Mouse (Mus musculus): Measurements from ENCODE around the gene Sorl1. TPM values are rescaled to one million over a fixed set of nuclear protein-coding genes. Genes with fewer than 3 reads are reported as not detected.

Sorl1 gene
- polyA plus RNA-seq, 1 experiment from 2014 or later = 7.6 TPM

- WGBS = 80% methylated on average over 13 of the region's 13 CpGs
- Histone ChIP-seq H3K4me1 (replicated peaks; ENCODE audit: control insufficient read depth, insufficient read depth, low read length) (no peaks in the 10 kb centered on the region), H3K27me3 (ENCODE audit: control insufficient read depth, insufficient read depth, low read length) (no peaks in the 10 kb centered on the region), H3K4me3 (ENCODE audit: low read depth, low read length) (no peak overlapping the region), H3K9ac (ENCODE audit: low read depth, low read length) (no peak overlapping the region), H3K9me3 (ENCODE audit: control insufficient read depth, low read length) (no peaks in the 10 kb centered on the region), H3K36me3 (ENCODE audit: control insufficient read depth, insufficient read depth, low read length) (no peaks in the 10 kb centered on the region), H3K27ac (ENCODE audit: low read depth, low read length) (no peak overlapping the region), H3K4me2 (replicated peaks; ENCODE audit: low read depth, low read length) (no peak overlapping the region)
- ATAC-seq (ENCODE audit: low FRiP score) (no peak), DNase-seq (ENCODE audit: low spot score) (no peak)
These were observed 7.0 kb upstream of the Sorl1 start for GRCm38 (mm10) chr9:42130793-42131760.

DNA sequence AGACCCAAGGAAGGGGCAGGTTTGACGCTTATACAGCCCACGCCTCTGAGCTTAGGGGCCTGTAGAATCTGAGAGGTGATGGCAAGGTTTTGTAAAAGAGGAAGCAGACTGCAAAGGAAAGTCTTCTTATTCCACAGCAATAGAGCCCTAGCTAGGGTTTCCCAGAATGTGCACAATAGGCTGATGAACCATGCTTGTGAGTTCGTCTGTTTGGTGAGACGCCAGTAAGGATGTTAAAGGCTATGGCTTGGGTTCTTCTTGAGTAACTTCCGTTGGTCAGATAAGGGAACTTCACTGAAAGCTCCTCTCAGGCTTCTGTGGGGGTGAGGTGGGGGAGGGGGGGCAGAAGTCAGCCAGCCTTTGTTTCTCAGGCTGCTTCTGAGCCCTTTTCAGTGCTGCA is 3.9 kb upstream of the Sorl1 start:
- no peak for DNase-seq (ENCODE audit: low spot score)
- Histone ChIP-seq H3K4me1 (replicated peaks; ENCODE audit: control insufficient read depth, insufficient read depth, low read length) (no peaks in the 10 kb centered on the region; the same call in 1 of the 2 replicates), H3K4me2 (replicated peaks; ENCODE audit: low read depth, low read length) (no peak overlapping the region), H3K27ac (ENCODE audit: low read depth, low read length) (no peak overlapping the region), H3K9me3 (ENCODE audit: control insufficient read depth, low read length) (no peaks in the 10 kb centered on the region), H3K9ac (ENCODE audit: low read depth, low read length) (no peak overlapping the region), H3K4me3 (ENCODE audit: low read depth, low read length) (no peak overlapping the region), H3K36me3 (ENCODE audit: control insufficient read depth, insufficient read depth, low read length) (no peaks in the 10 kb centered on the region), H3K27me3 (ENCODE audit: control insufficient read depth, insufficient read depth, low read length) (peaks cover 7% of the 10 kb centered on the region)
- WGBS = 67% methylated on average over 5 of the region's 5 CpGs
- ATAC-seq (ENCODE audit: low FRiP score) = no peak

DNA sequence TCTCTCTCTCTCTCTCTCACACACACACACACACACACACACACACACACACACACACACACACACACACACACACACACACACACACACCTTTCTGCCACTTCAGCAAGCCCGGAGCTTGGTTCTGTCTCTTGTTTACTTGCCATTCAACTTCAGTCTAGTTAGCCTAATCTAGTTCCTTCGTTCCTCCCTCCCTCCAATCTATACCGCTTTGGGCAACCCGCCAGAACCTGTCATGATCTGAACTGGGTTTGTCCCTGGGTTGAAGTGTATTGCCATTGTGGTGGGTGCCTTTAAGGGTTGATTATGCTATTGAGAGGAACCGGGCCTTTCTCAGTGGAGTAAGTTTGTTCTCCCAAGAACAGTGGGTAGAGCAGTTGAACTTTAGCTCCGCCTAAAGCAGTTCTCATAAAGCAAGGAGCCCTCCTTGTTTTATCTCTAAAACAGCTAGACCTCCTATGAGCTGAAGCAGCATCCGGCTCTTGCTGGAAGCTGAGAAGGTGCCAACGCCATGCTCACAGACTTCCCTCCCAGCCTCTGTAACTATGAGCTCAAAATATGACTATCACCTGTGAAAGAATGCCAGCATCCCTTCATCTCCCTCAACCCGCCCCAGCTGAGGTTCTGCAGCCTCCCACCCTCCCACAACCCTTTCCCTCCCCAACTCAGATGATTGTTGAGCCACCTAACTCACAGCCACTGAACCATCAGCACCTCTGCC is 1.3 kb upstream of the Sorl1 start:
- no peak for ATAC-seq (ENCODE audit: low FRiP score)
- DNase-seq (ENCODE audit: low spot score) = no peak
- Histone ChIP-seq H3K4me1 (replicated peaks; ENCODE audit: control insufficient read depth, insufficient read depth, low read length) (no peaks in the 10 kb centered on the region; the same call in 1 of the 2 replicates), H3K4me2 (replicated peaks; ENCODE audit: low read depth, low read length) (no peak overlapping the region), H3K9ac (ENCODE audit: low read depth, low read length) (no peak overlapping the region), H3K27ac (ENCODE audit: low read depth, low read length) (no peak overlapping the region), H3K9me3 (ENCODE audit: control insufficient read depth, low read length) (no peaks in the 10 kb centered on the region), H3K4me3 (ENCODE audit: low read depth, low read length) (no peak overlapping the region), H3K36me3 (ENCODE audit: control insufficient read depth, insufficient read depth, low read length) (no peaks in the 10 kb centered on the region), H3K27me3 (ENCODE audit: control insufficient read depth, insufficient read depth, low read length) (peaks cover 7% of the 10 kb centered on the region)
- WGBS = 93% methylated on average over 9 of the region's 9 CpGs

- Histone ChIP-seq H3K36me3 (ENCODE audit: control insufficient read depth, insufficient read depth, low read length) (no peaks in the 10 kb centered on the region), H3K27me3 (ENCODE audit: control insufficient read depth, insufficient read depth, low read length) (peaks cover 7% of the 10 kb centered on the region), H3K4me2 (replicated peaks; ENCODE audit: low read depth, low read length) (peak overlapping the region; percentile 99), H3K9me3 (ENCODE audit: control insufficient read depth, low read length) (no peaks in the 10 kb centered on the region), H3K9ac (ENCODE audit: low read depth, low read length) (peak overlapping the region; percentile 85), H3K4me1 (replicated peaks; ENCODE audit: control insufficient read depth, insufficient read depth, low read length) (no peaks in the 10 kb centered on the region; the same call in 1 of the 2 replicates), H3K4me3 (ENCODE audit: low read depth, low read length) (peak overlapping the region; percentile 71), H3K27ac (ENCODE audit: low read depth, low read length) (no peak overlapping the region)
- ATAC-seq (ENCODE audit: low FRiP score) (no peak), DNase-seq (ENCODE audit: low spot score) (peak; percentile 30)
- WGBS = 31% methylated on average over 11 of the region's 11 CpGs
These were observed 893 bp downstream of the Sorl1 start for GRCm38 (mm10) chr9:42123204-42123603.

DNA sequence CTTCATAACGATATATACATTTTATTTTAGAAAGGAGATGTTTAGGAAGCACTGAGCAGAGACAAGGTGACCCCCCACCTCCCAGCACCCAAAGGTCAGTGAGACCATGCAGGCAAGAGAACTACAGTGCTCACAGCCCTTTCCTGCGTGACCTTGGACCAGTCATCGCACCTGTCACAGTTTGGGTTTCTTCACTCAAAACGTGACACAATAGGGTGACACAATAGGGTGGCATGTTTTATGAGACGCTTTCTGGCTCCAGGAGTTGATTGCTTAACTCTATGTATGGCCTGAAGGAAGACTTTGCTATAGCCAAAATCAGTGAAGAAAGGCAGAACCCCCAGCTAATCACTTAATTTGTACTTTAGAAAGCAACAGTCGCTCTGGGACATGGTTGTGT is 1.7 kb downstream of the Sorl1 start:
- H3K4me2 ChIP-seq (replicated peaks; ENCODE audit: low read depth, low read length) = peak overlapping the region; percentile 18; the same call in 1 of the 2 replicates
- peaks cover 7% of the 10 kb centered on the region for H3K27me3 ChIP-seq (ENCODE audit: control insufficient read depth, insufficient read depth, low read length)

DNA sequence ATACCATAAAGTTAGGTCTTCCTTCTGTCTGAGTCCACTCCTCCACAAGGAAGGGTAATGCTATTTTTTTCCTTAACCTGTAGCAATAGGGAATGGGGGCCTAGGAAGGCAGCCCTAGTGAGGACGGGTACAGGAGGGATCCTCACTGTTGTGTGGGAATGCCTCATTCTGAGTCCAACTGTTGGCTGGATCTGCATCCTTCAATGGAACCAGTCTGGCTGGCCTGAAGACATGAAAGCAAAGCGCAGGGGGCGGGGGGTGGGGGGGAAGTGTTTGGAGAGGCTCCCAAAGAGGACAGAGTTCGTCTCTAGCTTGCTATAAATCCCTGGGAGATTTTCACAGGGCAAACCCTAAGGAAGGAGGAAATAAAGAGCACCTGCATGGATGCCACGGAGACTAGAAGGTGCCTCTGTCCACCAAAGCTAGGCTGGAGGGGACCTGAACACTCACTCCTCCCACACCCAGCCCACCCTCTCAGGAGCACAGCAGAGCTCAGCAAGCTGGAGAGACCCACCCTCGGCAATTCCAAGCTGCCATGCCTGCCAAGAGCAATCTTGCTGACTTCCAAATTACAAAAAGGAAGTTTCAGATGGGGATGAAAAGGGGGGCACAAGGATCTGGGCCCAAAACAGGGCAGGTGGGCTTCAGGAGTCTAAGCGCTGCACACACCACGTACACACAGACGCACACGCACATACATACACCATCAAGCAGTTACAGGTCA is 2.3 kb downstream of the Sorl1 start:
- Histone ChIP-seq H3K9ac (ENCODE audit: low read depth, low read length) (no peak overlapping the region), H3K4me3 (ENCODE audit: low read depth, low read length) (no peak overlapping the region), H3K9me3 (ENCODE audit: control insufficient read depth, low read length) (no peaks in the 10 kb centered on the region), H3K4me1 (replicated peaks; ENCODE audit: control insufficient read depth, insufficient read depth, low read length) (no peaks in the 10 kb centered on the region; the same call in 1 of the 2 replicates), H3K4me2 (replicated peaks; ENCODE audit: low read depth, low read length) (no peak overlapping the region), H3K27me3 (ENCODE audit: control insufficient read depth, insufficient read depth, low read length) (peaks cover 7% of the 10 kb centered on the region), H3K36me3 (ENCODE audit: control insufficient read depth, insufficient read depth, low read length) (no peaks in the 10 kb centered on the region), H3K27ac (ENCODE audit: low read depth, low read length) (no peak overlapping the region)
- ATAC-seq (ENCODE audit: low FRiP score) (no peak), DNase-seq (ENCODE audit: low spot score) (no peak)
- 81% methylated on average over 10 of the region's 10 CpGs for WGBS

More for the DNA sequence above, 1.7 kb downstream of the Sorl1 start:
- Histone ChIP-seq H3K27ac (ENCODE audit: low read depth, low read length) (no peak overlapping the region), H3K9me3 (ENCODE audit: control insufficient read depth, low read length) (no peaks in the 10 kb centered on the region), H3K4me1 (replicated peaks; ENCODE audit: control insufficient read depth, insufficient read depth, low read length) (no peaks in the 10 kb centered on the region; the same call in 1 of the 2 replicates), H3K9ac (ENCODE audit: low read depth, low read length) (no peak overlapping the region), H3K36me3 (ENCODE audit: control insufficient read depth, insufficient read depth, low read length) (no peaks in the 10 kb centered on the region), H3K4me3 (ENCODE audit: low read depth, low read length) (no peak overlapping the region)
- WGBS = 90% methylated on average over 6 of the region's 6 CpGs
- DNase-seq (ENCODE audit: low spot score) = no peak
- ATAC-seq (ENCODE audit: low FRiP score) = no peak

- Histone ChIP-seq H3K27ac (ENCODE audit: low read depth, low read length) (peak overlapping the region; percentile 61), H3K9me3 (ENCODE audit: control insufficient read depth, low read length) (no peaks in the 10 kb centered on the region), H3K4me1 (replicated peaks; ENCODE audit: control insufficient read depth, insufficient read depth, low read length) (no peaks in the 10 kb centered on the region), H3K9ac (ENCODE audit: low read depth, low read length) (no peak overlapping the region), H3K27me3 (ENCODE audit: control insufficient read depth, insufficient read depth, low read length) (no peaks in the 10 kb centered on the region), H3K4me2 (replicated peaks; ENCODE audit: low read depth, low read length) (no peak overlapping the region), H3K4me3 (ENCODE audit: low read depth, low read length) (no peak overlapping the region), H3K36me3 (ENCODE audit: control insufficient read depth, insufficient read depth, low read length) (no peaks in the 10 kb centered on the region)
- DNase-seq (ENCODE audit: low spot score) (peak; percentile 31), ATAC-seq (ENCODE audit: low FRiP score) (no peak)
- 71% methylated on average over 10 of the region's 10 CpGs for WGBS
These were observed 7.6 kb downstream of the Sorl1 start for GRCm38 (mm10) chr9:42116418-42117056.

- Histone ChIP-seq H3K4me3 (ENCODE audit: low read depth, low read length) (no peak overlapping the region), H3K9ac (ENCODE audit: low read depth, low read length) (no peak overlapping the region), H3K36me3 (ENCODE audit: control insufficient read depth, insufficient read depth, low read length) (no peaks in the 10 kb centered on the region), H3K27ac (ENCODE audit: low read depth, low read length) (no peak overlapping the region), H3K27me3 (ENCODE audit: control insufficient read depth, insufficient read depth, low read length) (no peaks in the 10 kb centered on the region), H3K4me2 (replicated peaks; ENCODE audit: low read depth, low read length) (no peak overlapping the region), H3K4me1 (replicated peaks; ENCODE audit: control insufficient read depth, insufficient read depth, low read length) (no peaks in the 10 kb centered on the region), H3K9me3 (ENCODE audit: control insufficient read depth, low read length) (no peaks in the 10 kb centered on the region)
- DNase-seq (ENCODE audit: low spot score) (no peak), ATAC-seq (ENCODE audit: low FRiP score) (no peak)
- WGBS = 93% methylated on average over 7 of the region's 7 CpGs
These were observed 9.0 kb downstream of the Sorl1 start for GRCm38 (mm10) chr9:42115078-42115477.
